In genomic region chr14:75222386-75222785, GRCm38 (mm10) we compare ENCODE assay signal across 27 mouse cellular contexts. TPM values are rescaled to one million over a fixed set of nuclear protein-coding genes. Genes with fewer than 3 reads are reported as not detected.
"Had no signal": no experiment of that assay in that cellular context is flagged by ENCODE, and none has a peak within 500 bp of the region (broad histone marks: within the 10 kb centered on the region; RNA-seq: fewer than 3 reads in every experiment).

No protein-coding gene starts in this region.

- H3K9ac ChIP-seq: kidney, embryonic 15.5 days; limb, embryonic 13.5 days; liver, embryonic 13.5 days; midbrain, embryonic 12.5 days; midbrain, embryonic 15.5 days; neural tube, embryonic 12.5 days; neural tube, embryonic 15.5 days; stomach, embryonic 15.5 days had no signal

- H3K4me1 ChIP-seq: kidney, embryonic 15.5 days; limb, embryonic 10.5 days; limb, embryonic 13.5 days; stomach, embryonic 15.5 days had no signal

- H3K36me3 ChIP-seq: kidney, embryonic 15.5 days; limb, embryonic 10.5 days; limb, embryonic 13.5 days; liver, embryonic 13.5 days; midbrain, embryonic 12.5 days; midbrain, embryonic 15.5 days; neural tube, embryonic 12.5 days; neural tube, embryonic 15.5 days; stomach, embryonic 15.5 days had no signal

- DNase-seq: kidney, adult 2 months; kidney, postnatal 10 days; layer of hippocampus, adult 9-11 months; liver; liver, embryonic 13.5 days; retina, postnatal 1 day; right cerebral cortex, postnatal 25 days; spleen, adult 18-20 months; thymus, postnatal 25 days had no signal

- H3K27me3 ChIP-seq: kidney, embryonic 15.5 days; limb, embryonic 13.5 days; liver, embryonic 13.5 days; midbrain, embryonic 12.5 days; midbrain, embryonic 15.5 days; neural tube, embryonic 12.5 days; neural tube, embryonic 15.5 days; stomach, embryonic 15.5 days had no signal

- H3K4me2 ChIP-seq: kidney, embryonic 15.5 days; limb, embryonic 13.5 days; liver, embryonic 13.5 days; midbrain, embryonic 12.5 days; midbrain, embryonic 15.5 days; neural tube, embryonic 12.5 days; neural tube, embryonic 15.5 days; stomach, embryonic 15.5 days had no signal

- H3K27ac ChIP-seq: hindbrain, postnatal 0 days; kidney, embryonic 15.5 days; layer of hippocampus, adult 2 months; limb, embryonic 10.5 days; limb, embryonic 13.5 days; liver, embryonic 13.5 days; midbrain, embryonic 12.5 days; midbrain, embryonic 15.5 days; neural tube, embryonic 12.5 days; neural tube, embryonic 15.5 days; stomach, embryonic 15.5 days had no signal

- H3K4me3 ChIP-seq: kidney, embryonic 15.5 days; layer of hippocampus, adult 2 months; limb, embryonic 10.5 days; limb, embryonic 13.5 days; liver, embryonic 13.5 days; midbrain, embryonic 12.5 days; midbrain, embryonic 15.5 days; neural tube, embryonic 12.5 days; neural tube, embryonic 15.5 days; stomach, embryonic 15.5 days had no signal

- H3K9me3 ChIP-seq: kidney, embryonic 15.5 days; limb, embryonic 10.5 days; limb, embryonic 13.5 days; liver, embryonic 13.5 days; midbrain, embryonic 12.5 days; midbrain, embryonic 15.5 days; neural tube, embryonic 12.5 days; neural tube, embryonic 15.5 days; stomach, embryonic 15.5 days had no signal

- ATAC-seq: hindbrain, postnatal 0 days; inflammation-experienced regulatory T-cells, adult 6 months; intestine, embryonic 16.5 days; midbrain, embryonic 15.5 days had no signal

RNA-seq across cellular contexts. Expression of gene Cpb2, which starts 19.7 kb away (rescaled TPM):
- total RNA-seq: hindbrain, postnatal 0 days; layer of hippocampus, adult 2 months; layer of hippocampus, postnatal 25 days; left cerebral cortex, adult 18-20 months; left cerebral cortex, postnatal 25 days; megakaryocyte progenitor cell, adult 5-6 weeks; megakaryocyte-erythroid progenitor cell, adult 5-6 weeks had no signal
- polyA plus RNA-seq: hindbrain, postnatal 0 days; inflammation-experienced regulatory T-cells, adult 6 months; large intestine, adult 2 months; limb, embryonic 10.5 days; limb, embryonic 13.5 days; midbrain, embryonic 12.5 days; midbrain, embryonic 15.5 days; neural tube, embryonic 15.5 days had no signal
